Mouse (Mus musculus) heart, adult 2 months (tissue): ENCODE data around the gene Zp3r.

Experiments used
- CTCF ChIP-seq: fragments of 200-600 bp; IDR thresholded peaks from 2 replicates; pipeline ENCODE4 v1.8.1; 2022; ENCODE audit warnings: antibody characterized with exemption, mild to moderate bottlenecking, moderate library complexity
- EP300 ChIP-seq: fragments of 200-500 bp; IDR thresholded peaks from 2 replicates; pipeline ENCODE4 v1.6.1; 2011; ENCODE audit warnings: low read depth, low read length, control low read depth; ENCODE audit not compliant: insufficient read depth
- POLR2A ChIP-seq: fragments of 200-500 bp; IDR thresholded peaks from 2 replicates; pipeline ENCODE4 v1.6.1; 2011; ENCODE audit warnings: mild to moderate bottlenecking, low read depth, low read length, control low read depth; ENCODE audit not compliant: insufficient read depth

- TF ChIP-seq EP300 (no peak), CTCF (no peak), POLR2A (no peak)
Measured at GRCm38 (mm10) chr1:130661454-130661853, 32.0 kb upstream of the Zp3r start, which contains the start of gene C4bp.
